Mouse (Mus musculus): Measurements from ENCODE around the gene Gab2.

DNA sequence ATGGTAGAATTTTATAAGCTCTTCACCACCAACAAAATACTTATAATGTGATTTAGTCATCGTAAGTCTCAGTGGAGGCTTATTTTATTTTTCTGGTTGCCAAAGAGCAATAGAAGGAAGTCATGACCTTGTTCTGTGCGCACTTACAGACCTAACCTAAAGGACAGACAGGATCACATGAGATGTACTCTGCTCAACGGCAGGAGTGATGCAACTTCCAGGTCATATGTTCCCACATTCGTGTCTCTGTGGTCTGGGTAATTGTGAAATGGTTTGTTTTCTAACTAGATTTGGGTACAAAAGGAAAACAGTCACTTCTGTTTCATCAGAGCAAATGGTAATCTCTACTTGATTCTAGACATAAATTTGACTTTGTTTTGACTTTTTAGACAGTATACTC is 129.7 kb downstream of the Gab2 start:
- no peak for TF ChIP-seq POLR2A (IDR thresholded peaks at IDR 0.05; ENCODE audit: insufficient read length, low read depth)
- no peak for TF ChIP-seq MYOG (IDR thresholded peaks at IDR 0.05; ENCODE audit: control insufficient read depth in 1 of 3, insufficient read depth in 1 of 3, insufficient read length in 2 of 3, low read depth in 2 of 3)

Data from myocyte (in vitro differentiated cells).